Mouse (Mus musculus): ENCODE measurements around the gene Plppr5.

DNA sequence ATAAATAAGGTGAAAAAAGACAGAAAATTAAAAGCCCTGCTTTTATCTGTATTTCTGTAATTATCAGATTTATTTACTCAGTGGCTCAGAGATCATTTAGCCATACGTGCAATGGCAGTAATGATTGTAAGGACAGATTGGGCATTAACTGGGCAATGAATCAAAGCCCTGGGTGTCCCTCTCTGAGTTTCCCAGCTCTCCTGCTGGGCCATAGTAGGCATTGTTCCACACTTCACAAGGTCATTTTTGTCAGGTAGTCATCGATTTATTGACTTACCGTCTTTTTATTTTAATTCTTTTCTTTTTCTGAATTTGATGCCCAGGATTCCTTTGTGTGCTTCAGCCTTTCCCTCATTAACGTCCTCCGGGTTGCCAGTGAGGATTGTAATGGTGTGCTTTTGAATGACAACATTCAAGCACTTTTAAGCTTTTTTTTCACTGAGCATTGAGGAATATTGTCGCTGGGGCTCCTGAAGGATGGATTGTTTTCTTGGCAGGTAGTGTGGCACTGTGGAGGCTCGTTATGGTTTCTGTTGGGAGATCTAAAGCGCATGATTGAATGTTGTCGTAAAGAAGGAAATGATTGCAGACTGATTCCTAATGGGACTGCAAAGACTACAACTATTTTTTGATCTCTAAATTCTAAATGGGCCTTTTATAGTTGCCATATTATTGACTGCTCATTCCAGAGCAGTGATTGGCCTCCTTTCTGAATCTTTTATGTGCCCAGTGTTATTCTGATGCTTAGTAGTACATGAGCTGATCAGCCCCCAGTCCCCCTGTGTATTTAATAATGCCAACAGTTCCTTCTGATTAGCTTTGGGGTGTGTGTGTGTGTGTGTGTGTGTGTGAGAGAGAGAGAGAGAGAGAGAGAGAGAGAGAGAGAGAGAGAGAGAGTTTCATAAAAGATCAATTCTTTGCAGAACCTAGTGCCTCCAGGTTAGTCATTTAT is 154.8 kb downstream of the Plppr5 start:
- TF ChIP-seq CTCF (IDR thresholded peaks at IDR 0.05; ENCODE audit: low read depth) (no peak), EP300 (optimal IDR thresholded peaks at IDR 0.05) (no peak)
